Mouse (Mus musculus): ENCODE data around the gene Nck2.
A peak's percentile ranks its signal among the peaks of the same experiment; 100 is the strongest.

The Nck2 gene

DNA sequence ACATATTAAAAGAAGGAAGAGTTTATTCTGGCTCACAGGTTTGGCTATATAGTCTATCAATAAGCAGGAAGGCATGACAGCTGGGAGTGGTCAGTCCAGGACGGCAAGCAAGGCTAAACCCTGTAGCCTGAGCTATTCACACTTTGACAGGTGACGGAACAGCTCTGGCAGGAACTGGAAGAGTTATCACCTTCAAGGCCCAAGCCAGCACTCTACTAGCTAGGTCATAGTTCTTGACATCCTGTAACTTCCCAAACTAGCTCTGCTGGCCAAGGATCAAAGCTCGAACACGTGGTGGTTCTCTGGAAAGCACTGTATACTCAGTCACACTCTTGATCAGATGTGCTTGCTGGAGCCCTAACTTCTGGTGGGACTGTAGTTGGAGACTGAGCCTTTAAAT, 10.5 kb upstream of the Nck2 start:
- DNase-seq (ENCODE audit: low spot score) = no peak

GRCm38 (mm10) chr1:43436554-43436953, 7.8 kb upstream of the Nck2 start:
- DNase-seq (ENCODE audit: low spot score) = no peak

DNA sequence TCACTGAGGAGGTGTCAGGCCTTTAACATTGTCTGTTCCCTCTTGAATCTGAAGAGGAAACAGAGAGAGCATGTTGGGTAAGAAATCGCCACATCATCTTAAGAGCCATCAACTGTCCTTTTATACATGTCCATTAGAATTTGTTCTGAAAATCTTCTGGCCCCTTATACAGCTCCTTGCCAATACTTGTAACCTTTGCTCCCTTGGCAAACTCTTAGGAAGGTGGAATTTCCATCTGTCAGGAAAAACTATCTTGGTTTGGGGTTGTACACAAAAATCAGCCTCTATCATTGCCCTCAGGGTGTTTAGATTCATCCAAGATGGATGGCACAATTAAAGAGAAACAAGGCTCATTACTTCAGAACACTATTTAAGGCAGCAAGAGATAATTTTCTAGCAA, 5.1 kb upstream of the Nck2 start:
- no peak for DNase-seq (ENCODE audit: low spot score)

GRCm38 (mm10) chr1:43442568-43442967, 1.8 kb upstream of the Nck2 start:
- no peak for DNase-seq (ENCODE audit: low spot score)

GRCm38 (mm10) chr1:43445170-43446088, 1.1 kb downstream of the Nck2 start:
- DNase-seq (ENCODE audit: low spot score) = peak; percentile 83

GRCm38 (mm10) chr1:43446089-43446533, 1.7 kb downstream of the Nck2 start:
- DNase-seq (ENCODE audit: low spot score) = peak; percentile 63

- peak; percentile 71 for DNase-seq (ENCODE audit: low spot score)
Measured at GRCm38 (mm10) chr1:43446731-43447601, 2.6 kb downstream of the Nck2 start.

DNA sequence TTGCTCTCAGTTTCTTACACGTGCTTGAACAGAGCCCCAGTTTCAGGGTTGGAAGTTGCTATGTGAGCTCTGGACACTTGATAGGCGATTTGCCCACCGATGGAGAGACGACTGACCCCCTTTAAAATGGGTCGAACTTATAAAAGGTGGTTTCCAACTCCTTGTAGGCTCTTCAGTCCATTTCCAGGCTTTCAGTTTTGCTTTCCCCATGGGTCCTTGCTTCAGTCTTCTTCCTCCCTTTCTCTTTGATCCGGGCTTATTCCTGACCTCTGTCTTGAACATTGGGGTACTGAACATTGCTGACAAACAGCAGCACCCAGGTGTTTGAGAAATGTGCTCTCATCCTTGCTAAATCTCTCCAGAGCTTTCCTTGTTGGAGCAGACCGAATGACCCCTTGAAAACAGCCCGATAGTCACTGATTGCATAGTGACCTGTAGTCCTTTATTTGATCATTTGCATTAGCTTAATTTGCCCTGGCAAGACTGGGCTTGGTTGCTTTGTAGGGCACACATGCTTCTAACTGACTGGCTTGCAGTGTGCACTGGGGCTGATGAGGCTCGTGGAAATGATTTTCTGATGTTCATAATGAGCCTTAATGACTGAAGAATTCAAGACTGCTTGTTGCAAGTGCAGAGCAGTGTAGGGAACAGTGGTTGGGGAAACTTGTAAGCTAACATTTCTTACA, 3.4 kb downstream of the Nck2 start:
- no peak for DNase-seq (ENCODE audit: low spot score)

GRCm38 (mm10) chr1:43450811-43451210, 6.4 kb downstream of the Nck2 start:
- DNase-seq (ENCODE audit: low spot score) = no peak

DNA sequence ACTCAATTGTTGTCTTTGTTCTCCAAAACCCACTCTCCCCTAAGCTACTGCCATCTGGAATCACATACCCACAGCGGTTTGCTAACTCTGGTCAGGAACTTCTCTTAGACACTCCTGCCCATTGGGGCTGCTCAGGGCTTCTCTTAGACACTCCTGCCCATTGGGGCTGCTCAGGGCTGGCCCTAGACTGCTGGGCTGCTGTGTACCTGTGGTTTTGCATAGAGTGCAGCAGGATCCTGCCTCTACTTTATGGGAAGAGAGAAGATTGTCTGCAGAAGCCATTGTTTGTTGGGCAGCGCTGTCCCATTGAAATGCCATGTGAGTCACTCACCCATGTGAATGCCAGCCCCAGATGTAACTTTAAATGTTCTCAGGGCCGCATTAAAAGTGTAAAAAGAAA, 9.3 kb downstream of the Nck2 start:
- no peak for DNase-seq (ENCODE audit: low spot score)

DNA sequence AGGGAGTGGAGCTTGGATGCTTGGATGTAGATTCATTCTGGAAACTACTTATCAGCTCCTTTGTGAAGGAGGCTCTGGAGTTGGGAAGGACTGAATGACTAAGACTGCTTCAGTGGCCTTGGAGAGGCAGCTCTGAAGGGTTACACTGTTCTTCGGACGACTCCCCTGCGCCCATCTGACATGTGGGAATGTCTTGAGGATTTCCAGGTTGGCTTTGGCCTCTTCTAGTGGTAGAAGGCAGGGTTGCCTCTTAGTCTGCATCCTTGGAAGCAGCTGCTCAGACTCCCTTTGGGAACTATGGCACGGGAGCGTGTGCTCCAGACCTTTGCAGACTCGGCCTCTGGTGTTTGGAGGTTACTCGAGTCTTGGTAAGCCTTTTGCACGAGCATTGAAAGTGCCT, 10.4 kb downstream of the Nck2 start:
- DNase-seq (ENCODE audit: low spot score) = no peak

DNA sequence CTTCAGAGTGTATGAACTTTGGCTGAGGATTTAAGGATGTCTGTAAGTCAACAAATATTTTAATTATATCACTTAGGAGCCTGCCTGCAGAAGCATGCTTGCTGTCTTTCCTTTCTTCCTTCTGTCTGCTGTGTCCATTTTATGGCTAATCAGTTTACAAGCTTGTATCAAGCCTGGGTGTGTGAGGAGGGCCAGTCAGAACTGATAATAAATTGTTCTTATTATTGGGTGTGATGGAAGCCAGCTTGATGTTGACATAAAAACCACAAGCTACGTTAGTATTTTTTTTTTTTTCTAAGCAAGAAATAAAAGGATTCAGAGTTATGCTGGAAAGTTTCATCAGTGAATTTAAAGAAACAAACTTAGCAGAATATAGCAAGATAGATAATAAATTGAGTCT, 10.8 kb downstream of the Nck2 start:
- no peak for DNase-seq (ENCODE audit: low spot score)

- no peak for DNase-seq (ENCODE audit: low spot score)
Measured at GRCm38 (mm10) chr1:43457012-43457766, 12.8 kb downstream of the Nck2 start.

GRCm38 (mm10) chr1:43460468-43460867, 16.1 kb downstream of the Nck2 start:
- DNase-seq (ENCODE audit: low spot score) = no peak

DNA sequence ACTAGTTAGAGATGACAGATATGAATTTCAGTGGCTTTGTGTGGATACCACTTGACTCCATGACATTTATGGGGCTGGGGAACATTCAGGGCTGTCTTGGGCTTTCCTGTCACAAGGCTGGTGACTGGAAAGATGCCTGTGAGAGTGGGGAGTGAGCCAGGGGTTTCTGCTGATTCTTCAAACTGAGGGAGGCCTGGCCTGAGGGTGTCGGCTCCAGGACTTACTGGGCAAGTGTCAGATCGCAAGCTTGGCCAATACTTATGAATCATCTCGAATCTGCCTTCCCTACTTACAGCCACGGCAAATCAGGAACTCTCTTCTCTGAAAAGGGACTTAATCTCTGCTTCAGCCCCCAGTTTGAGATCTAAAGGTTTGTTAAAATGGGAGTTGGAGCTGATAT, 18.3 kb downstream of the Nck2 start:
- DNase-seq (ENCODE audit: low spot score) = no peak

GRCm38 (mm10) chr1:43463941-43464682, 19.7 kb downstream of the Nck2 start:
- no peak for DNase-seq (ENCODE audit: low spot score)

DNA sequence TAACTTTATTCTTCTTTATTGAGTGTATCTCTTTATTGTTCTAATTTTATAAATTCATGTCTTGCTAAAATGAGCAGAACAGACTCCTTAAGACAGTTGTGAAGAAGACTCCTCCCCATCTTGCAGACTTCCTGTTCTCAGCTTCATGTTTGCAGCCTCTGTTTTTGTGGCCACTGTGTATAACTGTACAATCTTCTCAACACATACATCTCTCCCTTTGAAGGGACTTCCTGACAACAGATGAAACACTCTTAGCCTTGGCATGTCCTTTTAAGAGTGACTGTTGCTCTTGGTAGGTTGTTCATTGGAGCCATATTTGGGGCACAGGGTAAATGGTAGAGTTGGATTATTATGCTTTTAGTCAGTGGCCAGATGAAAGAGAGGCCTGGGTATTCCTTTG, 20.6 kb downstream of the Nck2 start:
- DNase-seq (ENCODE audit: low spot score) = no peak

DNA sequence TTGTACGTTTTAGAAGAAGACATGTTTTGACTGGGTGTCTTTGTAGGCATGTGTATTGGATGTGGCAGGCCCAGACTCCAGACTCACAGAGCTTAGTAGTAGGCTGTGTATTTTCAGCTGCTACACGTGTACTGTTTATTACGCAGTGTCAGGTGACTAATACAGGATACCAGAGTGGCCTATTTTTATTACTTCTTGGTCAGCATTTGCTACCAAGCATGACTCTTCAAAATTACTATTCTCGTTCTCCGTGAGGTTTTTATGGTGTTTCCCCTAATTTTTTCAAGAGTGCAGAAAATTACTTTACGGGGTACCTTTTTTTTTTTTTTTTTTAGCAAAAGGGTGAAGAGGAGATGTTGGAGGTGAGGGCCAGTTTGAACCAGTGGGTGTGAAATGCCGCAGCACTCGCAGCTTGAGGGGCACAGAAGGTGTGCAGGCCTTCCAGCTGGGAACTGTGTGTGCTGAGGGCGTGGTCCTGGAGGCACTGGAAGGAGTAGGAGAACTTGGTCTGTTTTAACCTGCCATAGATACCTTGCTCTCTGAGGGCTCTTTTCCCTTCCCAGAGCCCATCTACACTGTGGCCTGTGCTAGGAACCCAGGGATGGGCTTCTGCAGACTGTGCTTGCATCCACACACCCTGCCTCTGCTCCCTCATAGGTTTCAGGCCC, 21.7 kb downstream of the Nck2 start:
- no peak for DNase-seq (ENCODE audit: low spot score)

DNA sequence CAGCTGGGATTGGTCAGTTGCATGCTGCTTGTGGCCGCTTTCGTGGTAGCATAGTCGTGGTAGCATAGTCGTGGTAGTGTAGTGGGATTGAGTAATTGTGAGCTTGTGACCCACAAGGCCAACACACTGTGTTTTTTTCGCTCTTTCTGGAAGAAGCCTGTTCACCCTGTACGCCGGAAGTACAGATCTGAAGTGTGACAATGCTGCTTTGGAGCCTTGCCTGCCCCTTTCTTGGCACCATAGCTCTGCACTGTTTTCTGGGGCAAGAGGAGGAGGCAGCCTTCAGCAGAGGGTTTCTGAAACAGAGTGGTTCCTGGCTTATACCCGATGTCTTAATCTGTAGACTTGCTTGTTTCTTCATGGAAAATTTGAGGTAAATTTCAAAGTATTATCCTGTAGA, 23.3 kb downstream of the Nck2 start:
- no peak for DNase-seq (ENCODE audit: low spot score)

GRCm38 (mm10) chr1:43468207-43468606, 23.8 kb downstream of the Nck2 start:
- no peak for DNase-seq (ENCODE audit: low spot score)
